Mouse (Mus musculus) forebrain, embryonic 13.5 days (tissue): ENCODE data around the gene Vmn1r112. TPM values are rescaled to one million over a fixed set of nuclear protein-coding genes. Genes with fewer than 3 reads are reported as not detected.
"Not testable (repeated sequence)": the region's sequence is repeated elsewhere in the genome, so short reads cannot be mapped to it uniquely, and the experiment has no call there.

Source experiments
- ATAC-seq: fragments of 200-750 bp; cut with Nextera tagmentation; 2 replicates; pipeline ENCODE4 v1.8.0; 2017
- H3K27ac ChIP-seq: fragments of 300-500 bp; sonication (generic); 2 replicates; pipeline ENCODE4 v1.5.1; 2015; ENCODE audit warnings: inconsistent platforms, mild to moderate bottlenecking, moderate library complexity
- H3K27me3 ChIP-seq: fragments of 300-500 bp; sonication (generic); 2 replicates; pipeline ENCODE4 v1.6.1; 2015; ENCODE audit warnings: mild to moderate bottlenecking, inconsistent platforms
- H3K36me3 ChIP-seq: fragments of 300-500 bp; sonication (generic); 2 replicates; pipeline ENCODE4 v1.6.1; 2015; ENCODE audit warnings: mild to moderate bottlenecking, inconsistent platforms; ENCODE audit not compliant: poor library complexity, severe bottlenecking
- H3K4me1 ChIP-seq: fragments of 300-500 bp; sonication (generic); 2 replicates; pipeline ENCODE4 v1.6.1; 2015; ENCODE audit warnings: inconsistent platforms
- H3K4me2 ChIP-seq: fragments of 300-500 bp; sonication (generic); 2 replicates; pipeline ENCODE4 v1.6.1; 2015; ENCODE audit warnings: inconsistent platforms, mild to moderate bottlenecking, moderate library complexity
- H3K4me3 ChIP-seq: fragments of 300-500 bp; sonication (generic); 2 replicates; pipeline ENCODE4 v1.5.1; 2015; ENCODE audit warnings: mild to moderate bottlenecking, inconsistent platforms
- H3K9ac ChIP-seq: fragments of 300-500 bp; sonication (generic); 2 replicates; pipeline ENCODE4 v1.6.1; 2015; ENCODE audit warnings: mild to moderate bottlenecking, inconsistent platforms
- H3K9me3 ChIP-seq: fragments of 300-500 bp; sonication (generic); replicated peaks from 2 replicates; pipeline ENCODE4 v1.6.1; 2016; ENCODE audit warnings: inconsistent platforms
- WGBS: fragments of 180-500 bp; shearing (Covaris S2); methylation state at CpG from one replicate; pipeline ENCODE4 v1.1.7; 2015; 5-methylcytosine and 5-hydroxymethylcytosine counted together
- polyA plus RNA-seq: library from polyadenylated mRNA; unstranded; fragments of >200 nt; fragmentation: Nextera tagmentation; extraction: Ambion mirVana; gene quantifications from 2 replicates; pipeline ENCODE4 v1.2.1, GENCODE M21; 2015

The Vmn1r112 gene
- polyA plus RNA-seq = not detected in 2 replicates

DNA sequence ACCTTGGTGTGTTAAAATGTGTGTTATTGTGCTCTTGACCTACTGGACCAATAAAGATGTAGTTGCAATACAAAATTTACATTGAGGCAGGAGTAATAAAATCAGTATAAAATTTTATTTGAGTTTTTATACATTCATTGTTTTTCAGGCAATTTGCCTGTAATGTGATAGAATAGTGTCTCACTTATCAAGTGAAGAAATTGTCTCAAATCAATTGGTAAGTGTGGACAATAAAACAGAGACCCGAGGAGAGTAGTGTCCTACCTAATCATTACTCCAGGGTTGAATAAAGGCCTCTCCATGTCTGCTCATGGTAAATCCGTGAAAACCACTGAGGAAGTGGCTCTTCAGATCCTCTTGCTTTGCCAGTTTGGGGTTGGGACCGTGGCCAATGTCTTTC, at the start of gene Vmn1r112:
TSS of gene Vmn1r112 (plus strand) at position 301 of the 400 bp plus-strand sequence.
- H3K4me3 ChIP-seq, H3K9me3 ChIP-seq, H3K4me2 ChIP-seq, H3K4me1 ChIP-seq, H3K27me3 ChIP-seq, H3K36me3 ChIP-seq, H3K27ac ChIP-seq, H3K9ac ChIP-seq, ATAC-seq: not testable (repeated sequence)
- WGBS = no CpG with 5 or more reads among the region's 3 CpGs

DNA sequence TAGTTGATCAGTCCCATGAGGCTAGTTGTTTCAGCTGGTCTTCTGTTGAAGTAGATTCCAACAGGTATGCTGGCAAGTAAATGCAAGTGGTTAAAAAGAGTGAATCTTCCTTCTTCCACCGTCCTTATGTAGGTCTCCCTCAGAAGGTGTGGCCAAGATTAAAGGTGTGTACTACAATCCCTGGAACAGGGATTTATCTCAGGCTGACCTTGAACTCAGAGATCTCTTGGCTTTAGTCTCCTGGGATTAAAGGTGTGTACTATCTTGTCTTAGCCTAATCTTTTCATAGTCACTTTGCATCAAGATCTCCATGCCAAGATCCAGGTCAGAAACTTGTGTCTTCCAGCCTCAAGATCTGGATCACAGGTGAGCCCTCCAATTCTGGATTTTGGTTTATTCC, 40.5 kb upstream of the Vmn1r112 start, which contains the start of gene Gm10668:
TSS of gene Gm10668 (minus strand) at position 101 of the 400 bp plus-strand sequence.
- not testable (repeated sequence) for H3K27ac ChIP-seq, H3K9ac ChIP-seq, H3K36me3 ChIP-seq, H3K27me3 ChIP-seq, ATAC-seq, H3K4me2 ChIP-seq, H3K9me3 ChIP-seq, H3K4me1 ChIP-seq, H3K4me3 ChIP-seq
- WGBS = no CpG with 5 or more reads among the region's 1 CpGs

DNA sequence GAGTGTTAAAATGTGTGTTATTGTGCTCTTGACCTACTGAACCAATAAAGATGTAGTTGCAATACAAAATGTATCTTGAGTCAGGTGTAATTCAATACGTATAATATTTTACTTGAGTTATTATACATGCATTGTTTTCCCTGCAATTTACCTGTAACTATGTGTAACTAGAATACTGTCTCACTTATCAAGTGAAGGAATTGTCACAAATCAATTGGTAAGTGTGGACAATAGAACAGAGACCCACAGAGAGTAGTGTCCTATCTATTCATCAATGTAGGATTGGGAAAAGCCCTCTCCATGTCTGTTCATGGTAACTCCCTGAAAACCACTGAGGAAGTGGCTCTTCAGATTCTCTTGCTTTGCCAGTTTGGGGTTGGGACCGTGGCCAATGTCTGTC, 16.0 kb downstream of the Vmn1r112 start, which contains the start of gene Vmn1r113:
TSS of gene Vmn1r113 (plus strand) at position 301 of the 400 bp plus-strand sequence.
- H3K4me2 ChIP-seq, H3K9ac ChIP-seq, H3K27me3 ChIP-seq, H3K36me3 ChIP-seq, H3K27ac ChIP-seq, ATAC-seq, H3K4me1 ChIP-seq, H3K4me3 ChIP-seq, H3K9me3 ChIP-seq: not testable (repeated sequence)
- WGBS = 59% methylated on average over 2 of the region's 2 CpGs

DNA sequence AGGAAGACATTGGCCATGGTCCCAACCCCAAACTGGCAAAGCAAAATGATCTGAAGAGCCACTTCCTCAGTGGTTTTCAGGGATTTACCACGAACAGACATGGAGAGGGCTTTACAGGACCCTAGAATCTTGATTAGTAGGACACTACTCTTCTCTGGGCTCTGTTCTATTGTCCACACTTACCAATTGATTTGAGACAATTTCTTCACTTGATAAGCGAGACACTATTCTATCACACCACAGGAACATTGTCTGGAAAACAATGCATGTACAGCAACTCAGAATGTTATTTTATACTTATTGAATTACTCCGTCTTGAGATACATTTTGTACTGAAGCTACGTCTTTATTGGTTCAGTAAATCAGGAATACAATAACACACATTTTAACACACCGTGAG, 41.1 kb downstream of the Vmn1r112 start, which contains the start of gene Vmn1r114:
TSS of gene Vmn1r114 (minus strand) at position 101 of the 400 bp plus-strand sequence.
- not testable (repeated sequence) for H3K4me1 ChIP-seq, H3K27ac ChIP-seq, H3K27me3 ChIP-seq, ATAC-seq, H3K9ac ChIP-seq, H3K4me2 ChIP-seq, H3K36me3 ChIP-seq, H3K4me3 ChIP-seq, H3K9me3 ChIP-seq
- no CpG with 5 or more reads among the region's 5 CpGs for WGBS

Other genes with a start within 250 kb of the Vmn1r112 start
- not detected in 2 replicates for gene Vmn1r104, start 237.3 kb upstream of the Vmn1r112 start, polyA plus RNA-seq
- gene Gm5726, start 225.4 kb upstream of the Vmn1r112 start, polyA plus RNA-seq = not detected in 2 replicates
- not detected in 2 replicates for gene Gm4141, start 194.9 kb upstream of the Vmn1r112 start, polyA plus RNA-seq
- not detected in 2 replicates for gene Gm4513, start 172.2 kb upstream of the Vmn1r112 start, polyA plus RNA-seq
- not detected in 2 replicates for gene Vmn1r107, start 102.3 kb upstream of the Vmn1r112 start, polyA plus RNA-seq
- not detected in 2 replicates for gene Vmn1r111, start 68.0 kb upstream of the Vmn1r112 start, polyA plus RNA-seq
- not detected in 2 replicates for gene Gm10668, start 40.6 kb upstream of the Vmn1r112 start, polyA plus RNA-seq
- gene Vmn1r113, start 16.1 kb downstream of the Vmn1r112 start, polyA plus RNA-seq = not detected in 2 replicates
- not detected in 2 replicates for gene Vmn1r114, start 41.0 kb downstream of the Vmn1r112 start, polyA plus RNA-seq
- gene Vmn1r115, start 73.8 kb downstream of the Vmn1r112 start, polyA plus RNA-seq = not detected in 2 replicates
- not detected in 2 replicates for gene Vmn1r116, start 101.1 kb downstream of the Vmn1r112 start, polyA plus RNA-seq
- gene Vmn1r117, start 112.9 kb downstream of the Vmn1r112 start, polyA plus RNA-seq = not detected in 2 replicates
- not detected in 2 replicates for gene Vmn1r118, start 141.2 kb downstream of the Vmn1r112 start, polyA plus RNA-seq
- gene Vmn1r119, start 241.3 kb downstream of the Vmn1r112 start, polyA plus RNA-seq = not detected in 2 replicates